Mouse (Mus musculus): ENCODE results near the gene Proz.
A peak's percentile ranks its signal among the peaks of the same experiment; 100 is the strongest.

Proz gene

DNA sequence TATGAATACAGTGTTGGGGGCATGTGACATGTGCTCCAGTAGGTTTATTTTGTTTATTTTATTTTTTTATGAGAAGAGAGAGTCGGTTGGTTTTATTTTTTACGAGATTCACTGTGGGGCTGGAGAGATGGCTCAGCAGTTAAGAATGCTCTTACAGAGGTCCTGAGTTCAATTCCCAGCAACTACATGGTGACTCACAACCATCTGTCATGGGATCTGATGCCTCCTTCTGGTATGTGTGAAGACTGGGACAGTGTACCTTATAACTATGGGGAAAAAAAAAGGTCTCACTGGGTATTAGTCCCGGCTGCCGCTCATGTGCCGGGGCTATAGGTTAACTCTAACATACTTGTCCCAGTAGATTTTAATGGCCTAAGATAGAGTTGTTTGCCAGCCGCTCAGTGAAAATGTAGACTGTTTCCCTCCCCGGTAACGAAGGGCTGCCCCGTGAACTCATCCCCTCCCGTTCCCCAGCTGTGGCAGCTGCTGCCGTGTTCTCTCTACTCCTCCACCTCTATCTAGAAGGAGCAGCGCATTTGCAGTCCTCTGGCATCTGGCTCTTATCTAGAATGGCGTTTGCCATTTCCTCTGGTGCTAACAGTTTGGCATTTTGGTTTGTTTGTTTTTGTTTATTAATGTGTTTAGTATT is 47.4 kb downstream of the Proz start:
- no peak for DNase-seq

DNA sequence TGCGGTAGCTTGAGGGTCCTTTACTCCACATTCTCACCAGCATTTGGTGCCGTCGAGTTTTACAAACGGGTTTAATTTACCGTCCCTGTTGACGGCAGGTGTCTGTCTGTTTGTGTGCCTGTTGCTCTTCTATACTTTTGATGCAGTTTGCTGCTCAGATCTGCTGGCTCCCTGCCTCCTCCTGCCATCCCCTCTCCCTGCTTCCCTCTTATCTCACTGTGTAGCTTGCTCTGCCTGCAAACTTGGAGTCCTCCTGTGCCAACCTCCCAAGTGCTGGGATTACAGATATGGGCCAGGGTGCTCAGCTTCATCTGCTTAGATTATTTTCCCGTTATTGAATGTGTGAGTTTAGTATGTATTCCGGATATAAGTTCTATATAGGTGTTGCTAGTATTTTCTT is 48.3 kb downstream of the Proz start:
- DNase-seq, result no peak

DNA sequence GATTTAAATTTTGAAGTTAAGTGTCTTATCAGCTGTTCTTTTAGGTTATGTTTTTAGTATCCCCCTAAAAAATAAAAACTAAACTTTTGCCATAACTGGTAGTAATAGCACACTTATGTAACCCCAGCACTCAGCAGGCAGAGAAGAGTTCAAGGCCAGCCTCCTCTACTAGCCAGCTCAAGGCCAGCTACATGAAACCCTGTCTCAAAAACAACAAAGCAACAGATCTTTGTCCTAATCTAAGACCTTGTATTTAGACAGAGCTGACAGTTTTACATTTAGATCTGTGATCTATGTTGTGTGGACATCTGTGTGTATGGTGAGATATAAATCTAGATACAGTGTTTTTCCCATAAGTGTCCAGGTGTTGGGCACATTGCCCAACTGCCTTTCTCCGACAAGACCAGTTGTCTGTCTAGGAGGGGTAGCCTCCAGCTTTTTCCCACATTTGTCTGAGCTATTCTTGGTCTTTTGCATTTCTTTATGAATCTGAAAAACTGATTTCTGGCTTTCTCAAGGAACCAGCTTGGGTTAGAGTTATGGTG is 48.8 kb downstream of the Proz start:
- no peak for DNase-seq

DNA sequence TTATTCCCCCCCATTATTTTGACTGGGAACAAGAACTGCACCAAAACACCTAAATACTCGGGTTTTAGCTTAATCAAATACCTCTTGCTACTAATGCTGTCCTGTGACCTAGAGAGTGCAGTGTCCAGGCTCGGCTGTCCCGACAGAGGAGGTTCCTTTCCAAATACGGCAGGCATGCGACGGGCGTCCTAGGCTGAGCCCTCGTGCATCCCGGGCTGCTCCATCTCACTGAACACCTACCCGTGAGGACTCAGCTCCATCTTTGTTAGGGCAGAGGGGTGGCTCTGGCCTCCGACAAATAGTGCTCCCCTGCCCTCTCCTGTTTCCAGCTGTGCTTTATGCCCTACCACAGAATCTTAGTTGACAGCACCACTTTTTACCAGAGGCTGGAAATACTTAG is 51.2 kb downstream of the Proz start:
- no peak for DNase-seq

DNA sequence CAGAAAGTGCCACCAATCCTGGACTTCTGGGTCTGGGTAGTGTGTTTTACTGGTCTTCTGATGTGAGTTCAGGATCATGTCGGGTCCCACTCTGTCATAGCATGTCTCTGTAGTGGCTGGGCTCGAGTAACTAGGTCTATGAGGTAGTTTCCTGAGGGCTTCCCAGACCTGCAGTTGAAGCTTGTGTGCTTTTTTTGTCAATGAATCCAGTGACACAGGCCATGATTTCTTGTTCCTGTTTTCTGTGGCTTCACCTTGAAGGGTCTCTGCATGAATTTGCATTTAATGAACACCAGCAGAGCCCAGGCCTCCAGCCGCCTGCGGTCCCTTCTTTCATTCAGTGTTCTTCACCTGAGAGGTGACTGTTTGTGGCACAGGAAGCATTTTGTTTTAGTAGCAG is 52.5 kb downstream of the Proz start:
- DNase-seq, result no peak

DNA sequence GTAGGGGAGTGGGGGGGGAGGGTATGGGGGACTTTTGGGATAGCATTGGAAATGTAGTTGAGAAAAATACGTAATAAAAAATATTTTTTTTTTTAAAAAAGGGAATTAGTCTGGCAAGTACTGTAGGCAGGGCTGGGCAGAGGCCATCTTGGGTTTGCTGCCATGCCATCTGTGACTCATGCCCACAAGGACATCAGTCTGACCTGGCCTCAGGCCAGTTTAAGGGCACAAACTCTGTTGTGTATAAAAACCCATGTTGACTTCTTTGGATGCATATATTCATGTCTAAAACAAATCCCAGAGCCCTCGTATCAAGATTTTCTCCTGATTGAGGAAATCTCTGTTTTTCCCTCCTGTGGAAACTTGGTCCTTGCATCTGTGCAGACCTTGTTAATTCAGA is 56.4 kb downstream of the Proz start:
- DNase-seq, result no peak

DNA sequence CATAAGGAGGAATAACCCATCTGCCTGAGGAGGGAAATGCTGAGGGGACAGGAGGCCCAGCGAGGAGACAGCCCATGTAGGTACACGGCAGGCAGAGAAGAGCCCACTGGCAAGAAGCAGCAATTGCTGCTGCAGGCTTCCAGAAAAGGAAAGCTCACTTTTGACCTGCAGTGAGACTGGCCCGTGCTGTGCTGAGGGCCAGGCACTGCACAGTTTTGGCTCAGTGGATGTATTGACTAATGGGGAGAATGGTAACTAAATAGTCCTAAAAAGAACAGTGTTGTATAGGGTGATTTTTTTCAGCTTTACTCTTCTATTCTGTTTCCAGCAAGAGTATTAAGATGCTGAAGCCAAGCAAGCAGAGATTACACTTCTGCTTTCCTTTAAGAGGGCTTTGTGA is 57.8 kb downstream of the Proz start:
- no peak for DNase-seq

DNA sequence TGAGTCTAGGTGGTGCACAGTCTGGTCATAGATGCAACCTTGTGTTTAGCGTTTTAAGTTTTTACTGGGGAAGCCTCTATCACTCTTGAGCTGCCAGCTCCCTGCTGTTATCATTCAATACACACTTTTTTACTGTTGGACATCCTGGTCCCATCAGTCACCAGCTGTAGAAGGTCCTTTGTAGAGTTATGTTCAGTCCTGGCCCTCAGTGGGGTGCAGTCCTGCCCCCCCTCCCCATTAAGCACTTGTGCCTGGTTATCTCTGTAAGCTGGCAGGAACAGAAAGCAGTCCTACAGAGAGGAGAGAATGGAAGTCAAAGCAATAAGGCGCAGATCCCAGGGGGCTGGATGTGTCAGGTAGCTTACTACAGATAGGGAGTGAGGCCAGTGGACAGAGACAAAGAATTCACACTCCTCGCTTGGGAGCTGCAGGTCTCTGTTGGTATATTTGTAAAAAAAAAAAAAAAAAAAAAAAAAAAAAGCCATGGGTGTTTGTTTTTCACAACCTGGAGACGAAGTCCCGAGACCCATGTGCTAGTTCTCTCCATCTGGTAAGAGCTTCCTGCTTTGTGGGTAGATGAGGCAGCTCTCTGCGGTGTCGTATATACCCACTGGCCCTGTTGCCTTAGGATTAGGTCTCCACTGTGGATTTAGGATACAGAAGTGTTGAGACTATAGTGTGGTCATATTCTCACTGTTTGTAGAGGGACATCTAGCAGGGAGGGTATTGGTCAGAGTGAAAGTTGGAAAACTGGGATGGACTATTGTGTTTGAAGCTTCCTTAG is 60.4 kb downstream of the Proz start:
- DNase-seq, result no peak

DNA sequence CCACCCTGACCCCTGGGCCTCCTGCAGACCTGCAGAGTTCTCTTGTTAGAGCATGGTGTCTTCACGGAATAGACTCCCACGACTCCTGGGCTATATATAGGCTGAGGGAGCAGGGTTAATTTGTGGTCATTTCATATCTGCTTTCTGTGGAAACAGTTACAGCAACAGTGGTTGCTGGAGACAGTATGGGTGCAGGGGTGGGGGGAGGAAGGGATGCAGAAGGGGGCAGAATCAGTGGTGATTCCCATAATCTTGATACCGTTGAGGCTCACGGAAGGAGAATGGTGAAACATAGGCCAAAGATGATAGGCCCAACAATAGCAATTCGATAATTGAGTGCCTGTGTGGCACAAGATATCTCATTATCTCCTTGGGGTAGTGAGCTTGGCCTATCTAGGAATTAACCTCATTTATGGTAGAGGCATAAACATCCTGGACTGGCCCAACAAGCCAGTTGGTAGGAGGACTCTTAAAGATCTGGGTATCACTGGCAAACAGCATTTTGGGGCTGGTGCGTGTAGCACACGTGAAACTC is 62.2 kb downstream of the Proz start:
- DNase-seq, result no peak

DNA sequence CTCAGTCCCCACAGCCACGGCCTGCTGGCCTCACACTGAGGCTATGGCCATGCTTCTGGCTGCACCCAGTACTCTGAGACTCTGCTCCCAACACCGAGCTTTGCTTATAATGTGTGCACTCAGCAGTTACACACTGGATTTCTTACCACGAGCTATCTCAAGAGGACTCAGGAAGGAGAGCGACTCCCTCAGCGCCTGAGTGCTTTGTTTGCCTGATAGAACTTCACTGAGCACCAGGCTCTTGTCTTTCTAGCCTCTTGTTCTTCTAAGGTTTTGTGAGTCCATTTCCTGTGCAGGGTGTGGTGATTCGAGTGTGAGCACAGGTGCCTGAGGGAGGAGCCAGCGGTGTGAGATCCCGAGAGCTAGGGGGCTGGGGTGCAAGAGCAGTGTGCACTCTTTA is 64.2 kb downstream of the Proz start:
- DNase-seq, result peak in 1 of 2 experiments; percentile 4
